ENCODE assay signal across 9 mouse cellular contexts in genomic region chr9:22188025-22188611, GRCm38 (mm10). TPM values are rescaled to one million over a fixed set of nuclear protein-coding genes. Genes with fewer than 3 reads are reported as not detected.
DNase-seq lines count a peak whose midpoint lies in the region; ATAC-seq and TF ChIP-seq lines count a peak whose summit lies in the region.
"Had no signal": no experiment of that assay in that cellular context is flagged by ENCODE, and none has a peak within 500 bp of the region (broad histone marks: within the 10 kb centered on the region; RNA-seq: fewer than 3 reads in every experiment).

Zfp872 (plus strand) TSS chr9:22188090.

- DNase-seq in adrenal gland, postnatal 4 days (ENCODE audit: low spot score in 2 of 2), result peak; percentile 9 to 21
- peak; percentile 46 for DNase-seq in kidney, postnatal 14 days
- peak; percentile 71 for DNase-seq in retina, postnatal 1 day
- DNase-seq in MN1 (ENCODE audit: low spot score), result no peak

- ATAC-seq in heart, embryonic 16.5 days (replicated peaks; ENCODE audit: extremely low read depth, insufficient read depth, low FRiP score), result peak; percentile 73
- ATAC-seq in lung, embryonic 15.5 days (ENCODE audit: borderline replicate concordance, extremely low read depth, low FRiP score, low TSS enrichment), result peak; percentile 85
- ATAC-seq: Patski had no signal

- peak within 1 kb of the TSS; percentile 47 for H3K9ac ChIP-seq in heart, embryonic 16.5 days (ENCODE audit: low read length)
- peak within 1 kb of the TSS; percentile 46 for H3K9ac ChIP-seq in lung, embryonic 15.5 days

- no peak for TF ChIP-seq CTCF in E14TG2a.4 (conservative IDR thresholded peaks at IDR 0.05; ENCODE audit: low read length)
- no peak for TF ChIP-seq CTCF in embryonic fibroblast, embryonic 13.5 days (IDR thresholded peaks at IDR 0.05; ENCODE audit: borderline replicate concordance, insufficient read depth, low read length)

- WGBS in heart, embryonic 16.5 days, result 15% methylated on average over 43 of the region's 43 CpGs
- WGBS in lung, embryonic 15.5 days, result 10% methylated on average over 43 of the region's 43 CpGs

- TF ChIP-seq POLR2A in embryonic fibroblast, embryonic 13.5 days (IDR thresholded peaks at IDR 0.05; ENCODE audit: low read depth, low read length), result no peak

- peaks cover 54% of the 10 kb centered on the region for H3K9me3 ChIP-seq in E14TG2a.4 (ENCODE audit: low read length)
- H3K9me3 ChIP-seq in heart, embryonic 16.5 days (replicated peaks; ENCODE audit: control insufficient read depth, low read length), result peaks cover 18% of the 10 kb centered on the region
- peaks cover 11% of the 10 kb centered on the region; the same call in 1 of the 2 replicates for H3K9me3 ChIP-seq in lung, embryonic 15.5 days

- H3K27me3 ChIP-seq in E14TG2a.4 (ENCODE audit: insufficient read depth, low read length), result peaks cover 3% of the 10 kb centered on the region; the same call in 1 of the 2 replicates
- peaks cover 6% of the 10 kb centered on the region; the same call in 1 of the 2 replicates for H3K27me3 ChIP-seq in heart, embryonic 16.5 days (ENCODE audit: control insufficient read depth, insufficient read depth, low read length)
- peaks cover 7% of the 10 kb centered on the region; the same call in 1 of the 2 replicates for H3K27me3 ChIP-seq in lung, embryonic 15.5 days
- H3K27me3 ChIP-seq: Patski had no signal

- peak within 1 kb of the TSS; percentile 68 for H3K4me3 ChIP-seq in E14TG2a.4 (replicated peaks; ENCODE audit: low read length)
- peak within 1 kb of the TSS; percentile 32; the same call in 1 of the 2 replicates for H3K4me3 ChIP-seq in embryonic fibroblast, embryonic 13.5 days (ENCODE audit: insufficient read depth, low read length)
- peak within 1 kb of the TSS; percentile 51 for H3K4me3 ChIP-seq in heart, embryonic 16.5 days (ENCODE audit: low read length)
- H3K4me3 ChIP-seq in lung, embryonic 15.5 days, result peak within 1 kb of the TSS; percentile 46

- peak within 1 kb of the TSS; percentile 64 for H3K4me2 ChIP-seq in heart, embryonic 16.5 days (ENCODE audit: low read depth, low read length)
- peak within 1 kb of the TSS; percentile 85 for H3K4me2 ChIP-seq in lung, embryonic 15.5 days

- H3K36me3 ChIP-seq in E14TG2a.4 (ENCODE audit: insufficient read depth, low read length), result no peaks in the 10 kb centered on the region
- no peaks in the 10 kb centered on the region for H3K36me3 ChIP-seq in heart, embryonic 16.5 days (ENCODE audit: control insufficient read depth, insufficient read depth)
- no peaks in the 10 kb centered on the region for H3K36me3 ChIP-seq in lung, embryonic 15.5 days

- no peaks in the 10 kb centered on the region for H3K4me1 ChIP-seq in E14TG2a.4 (replicated peaks; ENCODE audit: low read depth, low read length)
- no peaks in the 10 kb centered on the region for H3K4me1 ChIP-seq in embryonic fibroblast, embryonic 13.5 days (ENCODE audit: control insufficient read depth, insufficient read depth, low read length)
- H3K4me1 ChIP-seq in heart, embryonic 16.5 days (ENCODE audit: control insufficient read depth, insufficient read depth, low read length), result no peaks in the 10 kb centered on the region
- H3K4me1 ChIP-seq in lung, embryonic 15.5 days, result 0 out of 2 replicates have a peak, but pooled peaks cover 8% of the 10 kb centered on the region

- H3K27ac ChIP-seq in embryonic fibroblast, embryonic 13.5 days (ENCODE audit: insufficient read depth, low read length), result no peak within 1 kb of the TSS
- no peak within 1 kb of the TSS for H3K27ac ChIP-seq in heart, embryonic 16.5 days (ENCODE audit: low read length)
- peak within 1 kb of the TSS; percentile 24; the same call in 1 of the 2 replicates for H3K27ac ChIP-seq in lung, embryonic 15.5 days

RNA-seq across cellular contexts. Expression of gene Zfp872, which starts in this region (rescaled TPM):
- total RNA-seq in adrenal gland, postnatal 4 days (2021), result 1 to 10 TPM in 1 of 2 experiments, under 1 TPM in 1; 0.90 to 1.5 TPM
- polyA plus RNA-seq in embryonic fibroblast, embryonic 13.5 days (2011; ENCODE audit: insufficient read length, low read depth, missing spikeins), result not detected in 2 replicates
- polyA plus RNA-seq in heart, embryonic 16.5 days (2015; fragmentation: Nextera tagmentation; extraction: Ambion mirVana), result 0.22 and 0.26 TPM in 2 replicates
- polyA plus RNA-seq in lung, embryonic 15.5 days (2015; fragmentation: Nextera tagmentation; extraction: Ambion mirVana), result 0.52 and 0.64 TPM in 2 replicates
- polyA plus RNA-seq: Patski had no signal

Comparison
In these comparisons a context has a peak if more than half of its experiments do, and no peak if none do; other contexts are left out.
1. Peak in ATAC-seq, H3K4me3 ChIP-seq, H3K9ac ChIP-seq and H3K4me2 ChIP-seq in heart, embryonic 16.5 days; RNA of the gene not detected or under 1 TPM.
2. Peak in ATAC-seq, H3K4me3 ChIP-seq, H3K27ac ChIP-seq, H3K9ac ChIP-seq and H3K4me2 ChIP-seq in lung, embryonic 15.5 days; RNA of the gene not detected or under 1 TPM.